Mouse (Mus musculus): ENCODE measurements around the gene Rapgef1. TPM values are rescaled to one million over a fixed set of nuclear protein-coding genes. Genes with fewer than 3 reads are reported as not detected.

Gene Rapgef1
- polyA plus RNA-seq, 1 experiment from 2014 or later: 25.3 TPM

- Histone ChIP-seq H3K4me1 (ENCODE audit: control insufficient read depth, insufficient read depth, low read length) (0 out of 2 replicates have a peak, but pooled peaks cover 4% of the 10 kb centered on the region), H3K27me3 (ENCODE audit: control insufficient read depth, insufficient read depth, low read length) (no peaks in the 10 kb centered on the region), H3K27ac (replicated peaks; ENCODE audit: low read depth, low read length) (no peak overlapping the region), H3K36me3 (ENCODE audit: control insufficient read depth, insufficient read depth, low read length) (0 out of 2 replicates have a peak, but pooled peaks cover 2% of the 10 kb centered on the region), H3K4me2 (ENCODE audit: low read length) (no peak overlapping the region), H3K4me3 (replicated peaks; ENCODE audit: low read depth, low read length) (no peak overlapping the region), H3K9me3 (ENCODE audit: control insufficient read depth, low read length) (no peaks in the 10 kb centered on the region), H3K9ac (replicated peaks; ENCODE audit: low read length) (no peak overlapping the region)
- ATAC-seq (ENCODE audit: low FRiP score, low TSS enrichment) (no peak), DNase-seq (no peak)
- 83% methylated on average over 4 of the region's 4 CpGs for WGBS
Measured at GRCm38 (mm10) chr2:29645071-29645628, 25.6 kb downstream of the Rapgef1 start.

DNA sequence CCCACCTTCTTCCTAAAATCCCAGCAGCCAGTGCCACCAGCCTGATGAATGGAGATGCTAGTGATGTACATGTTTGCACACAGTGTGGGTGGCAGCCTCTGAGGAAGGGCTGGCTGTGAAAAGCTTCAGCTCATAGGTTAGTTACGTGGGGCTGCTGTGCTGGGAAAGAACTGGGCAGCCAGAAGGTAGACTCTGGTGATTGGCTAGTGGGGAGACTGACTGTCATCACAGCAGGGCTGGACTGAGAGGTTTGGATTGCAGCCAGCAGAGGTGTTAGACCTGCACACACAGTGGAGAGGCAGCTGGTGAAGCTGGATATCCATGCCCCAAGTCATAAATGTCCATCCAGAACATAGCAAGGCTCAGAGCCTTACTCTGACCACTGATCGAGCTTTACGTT is 27.1 kb downstream of the Rapgef1 start:
- Histone ChIP-seq H3K4me1 (ENCODE audit: control insufficient read depth, insufficient read depth, low read length) (0 out of 2 replicates have a peak, but pooled peaks cover 4% of the 10 kb centered on the region), H3K4me2 (ENCODE audit: low read length) (no peak overlapping the region), H3K9ac (replicated peaks; ENCODE audit: low read length) (no peak overlapping the region), H3K27me3 (ENCODE audit: control insufficient read depth, insufficient read depth, low read length) (no peaks in the 10 kb centered on the region), H3K36me3 (ENCODE audit: control insufficient read depth, insufficient read depth, low read length) (0 out of 2 replicates have a peak, but pooled peaks cover 2% of the 10 kb centered on the region), H3K4me3 (replicated peaks; ENCODE audit: low read depth, low read length) (no peak overlapping the region), H3K27ac (replicated peaks; ENCODE audit: low read depth, low read length) (no peak overlapping the region), H3K9me3 (ENCODE audit: control insufficient read depth, low read length) (no peaks in the 10 kb centered on the region)
- ATAC-seq (ENCODE audit: low FRiP score, low TSS enrichment) (no peak), DNase-seq (no peak)
- WGBS: 95% methylated on average over 3 of the region's 3 CpGs

DNA sequence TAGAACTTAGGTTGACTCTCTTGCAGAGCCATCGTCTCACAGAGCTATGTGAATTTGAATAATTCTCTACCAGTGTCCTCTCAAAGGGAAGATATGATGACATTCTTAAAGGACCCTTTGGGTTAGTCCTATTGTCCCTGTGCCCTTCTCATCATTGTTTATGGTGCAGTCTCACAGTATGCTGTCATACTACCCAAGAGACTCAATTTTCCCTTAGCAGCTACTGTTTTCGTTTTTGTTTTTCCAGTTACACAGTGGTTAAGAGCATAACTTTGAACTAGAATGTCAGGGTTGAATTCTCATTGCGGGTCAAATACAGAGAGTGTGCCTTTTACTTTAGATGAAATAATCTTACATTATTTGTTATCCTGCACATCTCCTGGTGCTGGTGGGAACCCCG is 27.6 kb downstream of the Rapgef1 start:
- H3K27me3 ChIP-seq (ENCODE audit: control insufficient read depth, insufficient read depth, low read length): no peaks in the 10 kb centered on the region
- H3K4me1 ChIP-seq (ENCODE audit: control insufficient read depth, insufficient read depth, low read length): 0 out of 2 replicates have a peak, but pooled peaks cover 6% of the 10 kb centered on the region
- no peak overlapping the region for H3K9ac ChIP-seq (replicated peaks; ENCODE audit: low read length)
- no peak for DNase-seq
- 0 out of 2 replicates have a peak, but pooled peaks cover 2% of the 10 kb centered on the region for H3K36me3 ChIP-seq (ENCODE audit: control insufficient read depth, insufficient read depth, low read length)
- no peak overlapping the region for H3K27ac ChIP-seq (replicated peaks; ENCODE audit: low read depth, low read length)
- H3K4me2 ChIP-seq (ENCODE audit: low read length): no peak overlapping the region
- H3K9me3 ChIP-seq (ENCODE audit: control insufficient read depth, low read length): no peaks in the 10 kb centered on the region
- ATAC-seq (ENCODE audit: low FRiP score, low TSS enrichment): no peak
- 91% methylated on average over 4 of the region's 4 CpGs for WGBS
- no peak overlapping the region for H3K4me3 ChIP-seq (replicated peaks; ENCODE audit: low read depth, low read length)

DNA sequence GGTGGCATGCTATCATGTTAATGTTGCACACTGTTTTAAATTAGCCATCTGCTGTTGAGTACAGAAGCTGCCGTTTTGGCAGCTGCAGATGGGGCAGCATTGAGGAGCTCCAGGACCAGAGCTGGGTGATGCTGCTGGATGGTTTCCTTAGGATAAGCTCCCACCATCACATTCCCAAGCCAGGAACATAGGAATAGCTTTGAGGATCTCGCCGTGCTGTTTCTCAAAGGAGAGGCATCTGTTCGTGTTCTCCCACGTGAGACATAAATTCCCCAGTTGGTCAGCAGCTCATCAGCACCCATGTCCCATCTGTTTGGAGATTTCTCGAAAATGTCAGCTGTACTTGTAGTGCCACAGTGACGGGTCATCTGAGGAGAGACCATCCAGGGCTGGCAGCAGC is 28.3 kb downstream of the Rapgef1 start:
- ATAC-seq (ENCODE audit: low FRiP score, low TSS enrichment) (no peak), DNase-seq (no peak)
- Histone ChIP-seq H3K4me1 (ENCODE audit: control insufficient read depth, insufficient read depth, low read length) (peaks cover 6% of the 10 kb centered on the region; the same call in 1 of the 2 replicates), H3K27ac (replicated peaks; ENCODE audit: low read depth, low read length) (no peak overlapping the region), H3K9ac (replicated peaks; ENCODE audit: low read length) (no peak overlapping the region), H3K9me3 (ENCODE audit: control insufficient read depth, low read length) (no peaks in the 10 kb centered on the region), H3K4me3 (replicated peaks; ENCODE audit: low read depth, low read length) (no peak overlapping the region), H3K27me3 (ENCODE audit: control insufficient read depth, insufficient read depth, low read length) (no peaks in the 10 kb centered on the region), H3K4me2 (ENCODE audit: low read length) (no peak overlapping the region), H3K36me3 (ENCODE audit: control insufficient read depth, insufficient read depth, low read length) (0 out of 2 replicates have a peak, but pooled peaks cover 2% of the 10 kb centered on the region)
- 90% methylated on average over 7 of the region's 7 CpGs for WGBS

GRCm38 (mm10) chr2:29648956-29649794 is 29.7 kb downstream of the Rapgef1 start:
- Histone ChIP-seq H3K9me3 (ENCODE audit: control insufficient read depth, low read length) (no peaks in the 10 kb centered on the region), H3K27me3 (ENCODE audit: control insufficient read depth, insufficient read depth, low read length) (no peaks in the 10 kb centered on the region), H3K9ac (replicated peaks; ENCODE audit: low read length) (no peak overlapping the region), H3K4me3 (replicated peaks; ENCODE audit: low read depth, low read length) (no peak overlapping the region), H3K4me1 (ENCODE audit: control insufficient read depth, insufficient read depth, low read length) (peaks cover 11% of the 10 kb centered on the region; the same call in 1 of the 2 replicates), H3K36me3 (ENCODE audit: control insufficient read depth, insufficient read depth, low read length) (0 out of 2 replicates have a peak, but pooled peaks cover 2% of the 10 kb centered on the region), H3K27ac (replicated peaks; ENCODE audit: low read depth, low read length) (no peak overlapping the region), H3K4me2 (ENCODE audit: low read length) (no peak overlapping the region)
- ATAC-seq (ENCODE audit: low FRiP score, low TSS enrichment): no peak
- WGBS: 87% methylated on average over 6 of the region's 6 CpGs
- no peak for DNase-seq

- Histone ChIP-seq H3K4me3 (replicated peaks; ENCODE audit: low read depth, low read length) (no peak overlapping the region), H3K9me3 (ENCODE audit: control insufficient read depth, low read length) (no peaks in the 10 kb centered on the region), H3K36me3 (ENCODE audit: control insufficient read depth, insufficient read depth, low read length) (0 out of 2 replicates have a peak, but pooled peaks cover 2% of the 10 kb centered on the region), H3K4me2 (ENCODE audit: low read length) (no peak overlapping the region), H3K4me1 (ENCODE audit: control insufficient read depth, insufficient read depth, low read length) (peaks cover 11% of the 10 kb centered on the region; the same call in 1 of the 2 replicates), H3K27ac (replicated peaks; ENCODE audit: low read depth, low read length) (no peak overlapping the region), H3K9ac (replicated peaks; ENCODE audit: low read length) (no peak overlapping the region), H3K27me3 (ENCODE audit: control insufficient read depth, insufficient read depth, low read length) (no peaks in the 10 kb centered on the region)
- ATAC-seq (ENCODE audit: low FRiP score, low TSS enrichment) (no peak), DNase-seq (no peak)
- WGBS: 88% methylated on average over 10 of the region's 10 CpGs
Measured at GRCm38 (mm10) chr2:29649795-29650457, 30.4 kb downstream of the Rapgef1 start.

GRCm38 (mm10) chr2:29651876-29652275 is 32.4 kb downstream of the Rapgef1 start:
- WGBS: 86% methylated on average over 5 of the region's 5 CpGs

DNA sequence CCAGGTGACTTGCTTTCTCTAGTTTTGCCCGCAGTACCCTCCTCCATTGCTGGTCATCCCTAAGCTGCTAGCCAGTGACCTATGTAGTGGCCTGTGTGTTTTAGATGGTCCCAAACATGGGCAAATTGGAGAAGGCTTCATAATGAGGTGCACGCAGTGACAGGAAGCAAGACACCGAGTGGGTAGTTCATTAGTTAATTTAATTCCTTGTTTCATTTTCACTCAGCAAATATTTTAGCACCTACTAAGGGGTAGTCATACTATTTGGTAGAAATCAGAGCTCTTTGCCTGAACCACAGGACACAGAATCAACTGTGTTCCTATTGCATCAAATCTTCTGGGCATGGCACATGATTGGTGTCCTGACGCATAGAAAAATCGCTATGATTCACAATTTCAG is 35.9 kb downstream of the Rapgef1 start:
- H3K4me2 ChIP-seq (ENCODE audit: low read length): no peak overlapping the region
- 98% methylated on average over 5 of the region's 5 CpGs for WGBS
- H3K4me1 ChIP-seq (ENCODE audit: control insufficient read depth, insufficient read depth, low read length): peaks cover 11% of the 10 kb centered on the region; the same call in 1 of the 2 replicates
- no peak for DNase-seq
- no peak overlapping the region for H3K4me3 ChIP-seq (replicated peaks; ENCODE audit: low read depth, low read length)
- no peak overlapping the region for H3K9ac ChIP-seq (replicated peaks; ENCODE audit: low read length)
- ATAC-seq (ENCODE audit: low FRiP score, low TSS enrichment): no peak
- H3K9me3 ChIP-seq (ENCODE audit: control insufficient read depth, low read length): no peaks in the 10 kb centered on the region
- no peak overlapping the region for H3K27ac ChIP-seq (replicated peaks; ENCODE audit: low read depth, low read length)
- H3K27me3 ChIP-seq (ENCODE audit: control insufficient read depth, insufficient read depth, low read length): no peaks in the 10 kb centered on the region
- no peaks in the 10 kb centered on the region for H3K36me3 ChIP-seq (ENCODE audit: control insufficient read depth, insufficient read depth, low read length)

More at GRCm38 (mm10) chr2:29651876-29652275, 32.4 kb downstream of the Rapgef1 start:
- 0 out of 2 replicates have a peak, but pooled peaks cover 2% of the 10 kb centered on the region for H3K36me3 ChIP-seq (ENCODE audit: control insufficient read depth, insufficient read depth, low read length)
- no peak overlapping the region for H3K27ac ChIP-seq (replicated peaks; ENCODE audit: low read depth, low read length)
- no peaks in the 10 kb centered on the region for H3K9me3 ChIP-seq (ENCODE audit: control insufficient read depth, low read length)
- H3K9ac ChIP-seq (replicated peaks; ENCODE audit: low read length): no peak overlapping the region
- ATAC-seq (ENCODE audit: low FRiP score, low TSS enrichment): no peak
- H3K4me3 ChIP-seq (replicated peaks; ENCODE audit: low read depth, low read length): no peak overlapping the region
- H3K27me3 ChIP-seq (ENCODE audit: control insufficient read depth, insufficient read depth, low read length): no peaks in the 10 kb centered on the region
- no peak for DNase-seq
- H3K4me2 ChIP-seq (ENCODE audit: low read length): no peak overlapping the region
- peaks cover 11% of the 10 kb centered on the region; the same call in 1 of the 2 replicates for H3K4me1 ChIP-seq (ENCODE audit: control insufficient read depth, insufficient read depth, low read length)
